Mouse (Mus musculus) kidney, adult 8-10 months (tissue): Measurements from ENCODE around the gene Srpk1.
"Not testable (repeated sequence)": the region's sequence is repeated elsewhere in the genome, so short reads cannot be mapped to it uniquely, and the experiment has no call there.

Source experiments
- DNase-seq, 2 experiments: peaks; one replicate each; pipeline ENCODE4 v3.0.0; 2022

Gene Srpk1

DNA sequence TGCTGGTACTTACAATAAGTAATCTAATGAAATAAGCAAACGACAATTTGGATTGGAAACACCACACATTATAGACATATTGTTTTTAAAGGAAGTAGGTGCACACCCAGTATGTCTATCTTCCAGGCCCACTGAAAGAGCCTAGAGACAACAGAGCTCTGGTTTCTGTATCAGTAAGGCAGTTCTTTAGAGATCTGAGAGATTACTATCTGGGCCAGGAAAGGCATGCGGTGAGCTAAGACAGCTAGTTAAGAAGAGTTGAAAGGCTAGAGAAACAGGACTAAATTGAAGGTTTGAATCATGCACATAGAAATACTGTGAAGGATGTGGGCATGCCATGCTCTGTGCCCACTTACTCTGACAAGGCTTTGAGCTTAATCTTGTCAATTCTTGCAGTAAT lies 9.9 kb downstream of the Srpk1 start:
- DNase-seq: no peak

DNA sequence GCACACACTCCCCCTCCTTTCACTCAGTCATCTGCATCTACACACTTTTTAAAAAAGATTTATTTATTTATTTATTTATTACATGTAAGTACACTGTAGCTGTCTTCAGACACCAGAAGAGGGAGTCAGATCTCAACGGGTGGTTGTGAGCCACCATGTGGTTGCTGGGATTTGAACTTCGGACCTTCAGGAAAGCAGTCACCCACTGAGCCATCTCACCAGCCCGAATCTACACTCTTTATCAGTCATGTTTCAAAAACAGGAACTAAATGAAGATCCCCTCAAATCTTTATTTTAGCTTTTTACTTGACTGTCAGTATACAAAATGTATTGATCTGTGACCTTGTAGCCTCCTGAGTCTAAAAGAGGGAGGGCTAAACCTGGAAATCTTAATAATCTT lies 13.0 kb downstream of the Srpk1 start:
- DNase-seq: no peak

DNA sequence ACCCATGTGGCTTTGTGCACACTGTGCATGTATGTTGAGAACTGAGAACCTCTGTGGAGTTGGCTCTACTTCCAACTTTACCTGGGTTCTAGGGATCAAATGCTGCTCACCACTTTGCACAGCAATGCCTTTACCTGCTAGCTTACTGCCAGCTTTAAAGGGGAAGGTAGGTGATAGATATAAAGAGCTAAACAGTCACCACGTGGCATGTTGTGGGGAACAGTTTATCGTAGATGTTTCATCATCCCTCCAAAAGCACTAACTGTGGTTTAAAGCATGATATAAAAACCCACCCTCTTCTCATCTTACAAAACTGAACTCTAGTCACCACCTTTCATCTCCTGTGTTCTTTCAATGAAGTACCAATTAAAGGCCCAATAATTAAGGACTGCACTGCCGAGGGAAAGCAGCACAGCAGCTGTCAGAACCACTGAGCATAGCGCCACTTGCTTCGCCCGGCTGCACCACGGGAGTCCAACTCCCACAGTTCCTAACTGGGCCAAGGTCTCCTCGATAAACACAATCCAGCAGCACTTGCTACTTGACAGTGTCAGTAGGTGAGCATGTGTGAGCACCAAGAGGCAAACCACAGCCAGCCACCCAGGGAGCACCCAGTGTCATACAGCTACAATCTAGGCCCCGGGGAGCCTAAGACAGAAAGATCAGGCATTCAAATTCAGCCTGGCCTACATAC lies 20.8 kb downstream of the Srpk1 start:
- DNase-seq: peak in 1 of 2 experiments; percentile 14

DNA sequence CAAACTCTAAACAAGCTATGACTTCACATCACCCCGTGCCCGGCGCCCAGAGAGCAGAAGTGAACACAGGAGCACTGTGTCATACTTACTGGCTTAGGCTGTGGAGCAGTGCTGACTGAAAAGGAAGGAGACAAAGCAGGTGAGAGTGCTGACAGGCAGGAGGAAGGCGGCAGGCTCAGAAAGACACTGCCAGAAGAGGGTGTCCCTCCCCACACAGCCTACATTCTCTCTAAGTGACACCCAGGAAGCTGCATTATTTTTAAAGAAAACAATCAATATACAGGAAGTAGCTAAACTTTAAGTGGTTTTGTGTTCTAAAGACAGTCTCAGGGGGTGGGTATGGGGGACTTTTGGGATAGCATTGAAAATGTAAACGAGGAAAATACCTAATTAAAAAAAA lies 21.7 kb downstream of the Srpk1 start:
- DNase-seq: no peak

DNA sequence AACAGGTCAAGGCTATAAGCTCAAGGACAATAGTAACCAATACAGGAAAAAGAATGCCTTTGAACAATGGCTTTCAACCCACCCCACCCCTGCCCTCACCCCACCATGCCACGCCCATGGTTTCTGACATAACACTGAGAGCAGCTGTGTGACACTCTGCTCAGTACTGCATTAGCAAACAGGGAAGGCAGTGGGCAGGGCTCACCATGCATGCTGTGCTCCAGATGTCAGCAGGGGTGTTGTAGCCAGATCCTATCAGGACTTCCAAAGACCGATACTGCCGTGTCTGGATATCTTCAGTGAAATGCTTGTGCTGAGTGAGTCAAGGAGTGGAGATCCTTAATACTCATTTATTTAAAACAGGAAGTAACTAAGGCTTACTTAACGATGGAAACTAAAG lies 28.5 kb downstream of the Srpk1 start:
- no peak for DNase-seq

DNA sequence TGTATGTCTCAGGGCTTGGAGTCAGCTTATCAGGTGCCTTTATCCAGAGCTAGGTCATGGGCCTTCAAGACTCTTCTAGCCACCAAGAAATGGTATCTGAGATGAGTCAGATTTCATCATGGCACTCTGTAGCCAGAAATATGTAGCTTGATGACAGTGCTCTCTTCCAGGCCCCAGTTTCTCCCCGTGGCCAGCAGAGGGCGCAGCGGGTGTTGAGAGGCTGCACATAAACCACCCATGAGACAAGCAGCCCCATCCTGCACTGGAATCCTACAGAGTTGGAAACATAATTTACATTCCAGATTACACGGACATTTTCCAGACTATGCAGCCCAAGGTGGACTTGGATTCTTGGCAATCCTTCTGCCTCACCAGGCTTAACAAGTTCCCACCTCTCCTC lies 29.5 kb downstream of the Srpk1 start:
- peak; percentile 58 to 65 for DNase-seq

DNA sequence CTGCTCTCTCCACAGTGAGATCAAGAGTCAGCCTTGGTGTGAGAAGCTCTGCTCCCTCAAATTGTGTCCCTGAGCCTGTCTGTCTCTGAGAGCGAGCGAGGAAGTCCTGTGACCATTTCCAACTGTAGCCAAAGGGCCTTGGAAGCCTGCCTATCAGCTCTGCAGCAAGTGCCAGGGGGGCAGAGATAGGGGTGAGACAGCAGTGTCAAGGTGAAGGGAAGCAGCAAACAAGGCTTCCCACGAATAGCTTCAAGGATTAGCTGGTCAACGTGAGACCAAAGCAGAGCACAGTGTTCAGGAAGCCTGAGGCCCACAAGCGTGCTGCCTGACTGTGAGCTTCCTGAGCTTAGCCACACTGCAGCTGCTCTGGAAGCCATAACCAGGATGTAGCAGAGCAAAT lies 31.0 kb downstream of the Srpk1 start:
- no peak for DNase-seq

DNA sequence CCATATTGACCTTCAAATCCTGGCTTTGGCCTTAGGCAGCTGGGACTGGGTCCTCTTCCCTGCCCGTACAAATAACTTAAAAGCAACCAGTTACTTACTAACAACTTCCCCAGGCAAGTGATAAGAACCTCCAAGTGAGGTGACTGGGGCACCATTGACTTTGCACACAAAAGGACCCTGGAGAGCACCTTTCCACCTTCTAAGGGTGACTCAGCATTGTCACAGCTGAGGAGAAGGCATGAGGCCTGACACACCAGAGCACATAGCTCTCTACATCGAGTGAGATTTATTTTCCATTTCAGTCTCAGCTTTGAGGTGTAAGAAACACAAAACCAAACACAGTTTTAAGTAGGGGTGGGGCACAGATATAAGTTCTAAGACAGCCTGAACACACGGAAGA lies 31.9 kb downstream of the Srpk1 start:
- no peak for DNase-seq

DNA sequence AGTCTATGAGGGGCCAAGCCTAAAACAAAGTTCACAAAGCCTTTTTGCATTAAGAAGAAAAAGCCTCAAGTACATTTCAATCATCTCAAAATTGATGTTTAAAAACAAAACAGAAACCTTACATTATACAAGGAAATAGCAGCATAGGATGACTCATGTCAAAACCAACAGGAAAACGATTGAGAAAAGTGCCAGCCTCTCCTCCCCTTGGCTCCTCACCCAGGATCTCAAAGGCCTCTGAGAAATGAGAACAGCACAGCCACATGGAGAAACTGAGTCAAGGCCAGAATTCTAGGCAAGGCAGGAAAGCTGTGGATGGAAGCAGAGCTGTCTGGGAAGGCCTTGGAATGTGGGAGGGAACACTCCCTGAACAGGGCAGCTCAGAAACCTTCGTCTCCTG lies 33.9 kb downstream of the Srpk1 start:
- DNase-seq: no peak

DNA sequence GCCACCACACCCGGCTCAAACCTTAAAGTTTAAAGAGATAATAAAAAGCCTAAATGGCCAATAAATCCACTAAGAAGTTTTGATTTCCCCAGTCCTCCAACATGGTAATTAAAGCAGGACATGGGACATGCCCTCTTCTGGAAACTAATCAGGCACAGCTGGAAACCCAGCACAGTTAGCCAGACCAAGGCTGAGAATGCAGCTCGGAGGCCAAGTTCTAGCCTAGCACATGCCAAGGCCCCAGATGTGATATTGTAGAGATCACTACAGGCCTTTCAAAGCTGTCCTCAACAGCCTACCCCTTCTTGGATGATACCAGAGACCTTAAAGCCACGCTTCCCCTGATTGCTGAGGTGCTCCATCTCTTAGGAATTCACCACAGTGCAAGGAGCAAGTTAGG lies 36.0 kb downstream of the Srpk1 start:
- no peak for DNase-seq

DNA sequence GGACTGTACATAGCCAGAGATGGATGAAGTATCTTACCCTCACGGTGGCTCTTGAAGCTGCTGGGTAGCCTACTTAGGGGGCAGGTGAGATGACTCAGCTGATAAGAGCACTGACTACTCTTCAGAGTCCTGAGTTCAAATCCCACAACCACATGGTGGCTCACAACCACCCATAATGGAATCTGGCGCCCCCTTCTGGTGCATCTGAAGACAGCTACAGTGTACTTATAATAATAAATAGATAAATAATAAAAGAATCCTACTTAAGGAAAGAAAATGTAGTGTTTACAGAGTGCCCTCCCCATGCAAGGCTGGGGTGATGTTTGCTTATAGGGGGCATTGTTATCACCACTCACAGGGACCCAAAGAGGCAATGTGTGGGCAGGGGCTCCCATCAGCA lies 41.5 kb downstream of the Srpk1 start:
- DNase-seq: no peak

DNA sequence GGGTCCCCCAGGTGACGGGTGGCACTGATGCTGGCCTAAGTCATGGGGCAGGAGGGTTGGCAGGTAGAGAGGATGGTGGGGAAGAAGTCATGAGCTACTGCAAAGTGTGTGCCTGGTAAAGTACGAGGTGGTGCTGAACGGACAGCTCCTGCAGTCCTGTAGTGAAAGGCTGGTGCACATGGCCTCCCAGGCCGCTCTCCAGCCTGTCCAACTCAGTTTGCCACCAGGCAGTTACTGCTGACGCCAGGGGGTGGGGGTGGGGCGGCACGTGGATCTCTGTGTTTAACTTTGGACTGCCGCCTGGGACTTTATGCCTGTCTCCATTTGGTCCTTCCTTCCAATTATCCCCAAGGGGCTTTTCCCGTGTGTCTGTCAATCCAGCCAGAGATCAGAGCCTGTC lies 42.1 kb downstream of the Srpk1 start:
- DNase-seq: peak; percentile 19 to 70

DNA sequence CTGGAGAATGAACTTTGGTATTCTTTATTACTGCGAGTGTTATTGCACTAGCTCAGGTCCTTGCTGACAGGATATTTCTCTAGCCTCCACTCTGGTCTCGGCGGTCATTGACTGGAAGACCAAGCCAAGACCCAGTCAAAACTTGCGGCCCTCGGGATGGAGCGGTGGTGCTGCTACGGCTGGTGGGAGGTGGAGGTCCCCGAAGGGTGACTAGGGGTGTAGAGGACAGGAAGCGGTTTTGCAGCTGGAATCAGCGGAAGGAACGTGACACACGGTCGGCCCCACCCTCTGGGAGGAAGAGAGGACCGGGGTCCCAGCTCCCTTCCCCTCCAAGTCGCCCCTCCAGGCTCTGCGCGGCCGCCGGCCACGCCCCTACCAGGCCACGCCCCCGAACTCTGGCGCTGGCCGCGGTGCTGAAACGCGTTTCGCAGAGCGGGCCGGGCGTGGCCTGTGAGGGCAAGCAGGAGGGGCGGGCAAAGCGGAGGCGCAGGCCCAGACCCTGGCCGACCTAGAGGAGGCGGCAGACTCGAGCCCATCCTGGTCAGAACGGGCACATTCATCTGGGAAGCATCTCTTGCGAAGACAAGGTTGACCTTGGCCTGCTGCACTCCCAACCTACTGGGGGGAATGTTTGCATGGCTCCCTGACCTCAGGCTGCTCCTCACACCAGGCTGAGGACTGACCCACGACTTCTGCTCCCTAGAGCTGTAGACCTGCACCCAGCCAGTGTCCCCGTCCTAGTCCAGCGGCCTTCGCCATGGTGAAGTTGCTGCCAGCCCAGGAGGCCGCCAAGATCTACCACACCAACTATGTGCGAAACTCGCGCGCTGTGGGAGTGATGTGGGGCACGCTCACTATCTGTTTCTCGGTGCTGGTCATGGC lies 47.0 kb downstream of the Srpk1 start, which contains the start of gene Lhfpl5:
TSS of gene Lhfpl5 (plus strand) at position 398 of the 882 bp plus-strand sequence.
- DNase-seq: peak in 1 of 2 experiments; percentile 9

DNA sequence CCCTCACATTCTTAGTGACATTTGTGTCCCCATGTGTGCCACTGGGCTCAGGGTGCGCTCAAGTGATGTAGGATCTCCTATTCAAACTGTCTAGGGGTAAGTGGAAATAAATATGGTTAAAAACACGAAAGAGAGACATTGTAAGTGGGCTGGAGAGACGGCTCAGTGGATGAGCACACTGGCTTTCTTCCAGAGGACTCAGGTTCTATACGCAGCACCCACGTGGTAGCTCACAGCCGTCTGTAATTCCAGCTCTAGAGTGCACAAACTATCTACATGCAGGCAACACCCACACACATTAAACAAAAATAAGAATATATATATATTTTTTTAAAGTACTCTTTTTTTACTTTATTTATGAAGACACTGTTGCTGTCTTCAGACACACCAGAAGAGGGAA lies 49.6 kb downstream of the Srpk1 start:
- no peak for DNase-seq

DNA sequence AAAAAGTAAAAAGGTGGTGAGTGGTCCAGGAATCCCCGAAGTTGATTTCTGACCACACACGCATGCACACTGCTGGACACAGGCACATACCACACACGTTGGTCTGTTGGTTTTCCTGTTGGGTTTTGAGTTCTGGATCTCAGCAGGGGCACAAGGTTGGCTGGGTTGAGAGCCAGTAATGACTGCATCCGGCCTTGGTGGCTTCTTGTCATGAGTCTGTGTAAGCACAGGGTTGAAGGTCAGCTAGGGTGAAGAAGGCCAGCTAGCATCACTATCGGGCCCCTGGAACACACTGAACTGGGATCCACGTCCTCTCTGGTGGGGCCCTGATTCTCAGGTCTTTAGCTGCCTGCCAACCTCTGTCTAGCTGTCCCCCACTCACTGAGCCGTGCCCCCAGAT lies 50.0 kb downstream of the Srpk1 start:
- DNase-seq: no peak

DNA sequence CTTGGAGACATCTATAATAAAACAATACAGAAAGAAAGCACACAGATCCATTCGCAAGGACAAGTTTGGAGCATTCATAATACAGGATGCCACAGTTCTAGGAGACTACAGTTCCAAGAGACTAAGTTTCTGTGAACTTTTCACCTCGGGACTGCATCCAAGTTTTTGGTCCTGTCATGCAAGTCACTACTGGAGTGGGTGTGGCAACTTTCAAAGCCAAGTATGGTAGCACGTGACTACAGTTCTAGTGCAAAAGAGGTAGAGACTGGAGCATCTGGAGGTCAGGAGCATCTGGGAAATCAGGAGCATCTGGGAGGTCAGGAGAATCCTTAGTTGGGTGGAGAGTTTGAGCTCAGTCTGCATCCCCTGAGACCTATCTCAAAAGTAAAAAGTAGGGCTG lies 50.6 kb downstream of the Srpk1 start:
- DNase-seq: peak in 1 of 2 experiments; percentile 28

DNA sequence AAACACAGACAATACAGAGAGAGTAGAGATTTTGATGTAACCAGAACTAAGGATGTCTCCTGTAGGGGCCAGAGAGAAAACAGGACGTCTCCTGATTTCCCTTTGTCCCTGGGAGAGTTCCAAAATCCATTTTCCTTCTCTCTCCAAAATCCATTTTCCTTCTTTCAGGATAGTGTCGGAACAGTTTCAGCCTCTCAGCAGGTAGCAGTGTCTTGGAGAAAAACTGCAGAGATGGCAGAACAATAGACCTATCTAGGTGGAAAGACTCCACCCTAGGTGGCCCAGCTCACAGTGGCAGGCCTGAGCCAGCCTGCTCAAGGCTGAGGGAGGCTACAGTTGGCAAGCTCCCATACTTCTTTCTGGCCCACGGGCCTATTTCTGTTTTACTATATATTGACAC lies 55.0 kb downstream of the Srpk1 start:
- no peak for DNase-seq

DNA sequence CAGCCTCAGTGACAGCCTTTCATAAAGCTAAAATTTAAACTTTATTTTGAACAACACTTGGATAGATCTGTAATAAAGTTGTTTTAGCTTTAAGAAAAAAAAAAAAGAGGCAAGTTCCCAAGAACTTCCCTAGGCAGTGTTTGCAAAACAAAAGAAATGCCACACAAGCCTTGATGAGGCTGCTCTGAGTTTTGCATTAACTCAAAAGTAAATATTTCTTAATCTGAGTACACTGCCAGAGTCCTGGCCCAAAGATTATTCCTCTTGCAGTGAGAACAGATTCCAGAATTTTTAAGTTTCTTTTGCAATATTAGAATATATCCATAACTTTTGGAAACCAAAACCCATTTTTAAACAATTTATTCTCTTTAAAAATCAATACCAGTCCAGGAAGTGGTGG lies 57.3 kb downstream of the Srpk1 start:
- DNase-seq: no peak

DNA sequence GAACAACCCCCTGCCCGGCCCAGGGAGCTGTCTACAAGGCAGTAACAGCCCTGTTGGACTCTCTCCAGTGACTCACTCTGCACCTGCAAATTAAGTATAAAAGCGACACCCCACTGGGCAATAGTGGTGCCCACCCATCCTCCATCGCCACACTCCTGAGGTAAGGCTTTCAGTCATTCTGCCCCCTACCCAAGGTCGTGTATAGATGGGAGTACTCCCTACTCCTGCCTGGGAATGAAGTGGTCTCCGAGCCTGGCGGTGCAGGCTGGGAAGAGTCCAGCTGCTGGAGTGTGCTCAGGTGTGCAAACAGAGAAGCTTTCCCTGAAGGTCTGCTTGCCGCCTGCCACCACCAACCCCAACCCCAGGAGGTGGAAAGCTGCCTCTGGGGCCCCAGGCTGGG lies 60.9 kb downstream of the Srpk1 start:
- no peak for DNase-seq

DNA sequence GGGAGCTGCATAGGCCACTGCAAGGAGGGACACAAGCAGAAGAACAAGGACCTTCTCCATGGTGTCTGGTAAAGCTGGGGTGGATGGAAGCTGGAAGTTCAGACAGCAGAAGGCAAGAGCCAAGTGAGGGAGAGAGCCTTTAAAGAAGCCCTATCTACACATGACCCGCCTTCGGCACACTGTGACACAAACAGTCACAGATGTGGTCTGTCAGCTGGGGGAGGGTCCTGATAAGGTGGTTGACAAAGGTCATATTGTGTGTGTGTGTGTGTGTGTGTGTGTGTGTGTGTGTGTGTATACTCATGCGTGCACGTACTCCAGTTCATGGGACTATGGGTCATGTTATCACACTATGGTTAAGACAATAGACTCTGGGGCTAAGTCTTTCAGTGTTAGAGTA lies 61.9 kb downstream of the Srpk1 start, which contains the start of gene Clps:
TSS of gene Clps (minus strand) at position 169 of the 400 bp plus-strand sequence.
- no peak for DNase-seq

DNA sequence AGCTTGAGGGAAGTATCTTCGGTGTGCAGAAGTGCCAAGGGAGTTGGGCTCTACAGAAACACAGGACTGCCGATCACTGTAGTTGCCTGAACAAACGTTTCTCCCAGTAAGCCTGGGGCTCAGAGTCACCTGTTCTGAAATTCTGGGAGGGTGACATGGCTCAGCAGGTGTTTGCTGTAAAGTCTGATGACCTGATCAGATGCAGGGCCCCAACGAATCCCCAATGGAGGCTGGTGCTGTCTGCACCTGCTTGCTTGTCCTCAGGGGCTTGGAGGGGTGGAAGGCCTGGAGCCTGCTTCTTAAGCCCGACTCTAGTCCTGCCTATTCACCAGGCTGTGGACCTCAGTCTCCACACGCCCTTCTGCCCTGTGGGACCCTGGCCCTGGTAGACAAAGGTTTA lies 64.7 kb downstream of the Srpk1 start:
- no peak for DNase-seq

DNA sequence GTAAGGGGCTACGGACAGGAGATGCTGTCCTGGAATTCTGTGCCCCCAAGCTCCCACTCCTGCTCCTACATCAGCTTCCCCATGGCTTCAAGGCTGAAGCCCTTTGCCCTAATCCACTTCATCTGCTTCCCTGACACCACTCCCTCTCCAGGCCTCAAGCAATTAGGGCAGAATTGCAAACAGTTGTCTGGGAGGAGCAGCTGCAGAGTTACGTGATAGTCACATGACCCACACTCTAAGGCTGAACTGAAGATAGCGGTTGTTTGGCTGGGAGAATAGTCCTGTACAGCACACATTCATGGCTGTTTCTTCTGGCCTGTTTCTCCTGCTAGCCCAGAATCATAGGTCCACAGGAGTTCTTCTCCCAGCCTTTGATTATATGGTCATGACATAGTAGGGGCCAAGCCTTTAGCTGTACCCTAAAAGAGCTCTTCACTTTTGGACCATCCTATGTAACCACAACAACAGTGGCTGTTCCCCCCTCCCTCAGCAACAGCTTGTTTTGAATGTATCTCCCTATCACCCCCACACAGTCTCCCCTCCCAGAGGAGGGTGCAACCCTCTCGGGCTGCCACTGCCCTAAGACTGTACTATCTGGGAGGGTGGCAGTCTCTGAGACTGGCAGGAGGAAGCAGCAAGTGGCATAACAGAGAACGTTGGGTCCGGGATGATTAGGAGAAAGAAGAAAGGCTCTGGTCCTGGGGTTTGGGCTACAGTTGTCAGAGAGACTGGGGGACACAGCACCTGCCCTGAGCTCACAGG lies 65.7 kb downstream of the Srpk1 start:
- no peak for DNase-seq

DNA sequence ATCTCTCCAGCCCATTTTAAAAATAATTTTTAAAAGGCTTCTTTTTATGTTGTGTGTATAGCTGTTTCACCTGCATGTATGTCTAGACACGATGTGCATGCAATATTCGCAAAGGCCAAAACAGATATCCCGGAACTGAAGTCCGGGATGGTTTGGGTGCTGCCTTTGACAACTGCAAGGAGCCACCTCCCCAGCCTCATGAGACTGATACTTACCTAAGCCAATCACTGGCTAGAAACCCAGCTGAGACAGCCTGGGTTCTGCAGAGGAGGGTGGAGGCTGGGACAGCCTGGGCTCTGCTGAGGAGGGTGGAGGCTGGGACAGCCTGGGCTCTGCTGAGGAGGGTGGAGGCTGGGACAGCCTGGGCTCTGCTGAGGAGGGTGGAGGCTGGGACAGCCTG lies 68.5 kb downstream of the Srpk1 start:
- DNase-seq: not testable (repeated sequence)
